In the genomic region with DNA sequence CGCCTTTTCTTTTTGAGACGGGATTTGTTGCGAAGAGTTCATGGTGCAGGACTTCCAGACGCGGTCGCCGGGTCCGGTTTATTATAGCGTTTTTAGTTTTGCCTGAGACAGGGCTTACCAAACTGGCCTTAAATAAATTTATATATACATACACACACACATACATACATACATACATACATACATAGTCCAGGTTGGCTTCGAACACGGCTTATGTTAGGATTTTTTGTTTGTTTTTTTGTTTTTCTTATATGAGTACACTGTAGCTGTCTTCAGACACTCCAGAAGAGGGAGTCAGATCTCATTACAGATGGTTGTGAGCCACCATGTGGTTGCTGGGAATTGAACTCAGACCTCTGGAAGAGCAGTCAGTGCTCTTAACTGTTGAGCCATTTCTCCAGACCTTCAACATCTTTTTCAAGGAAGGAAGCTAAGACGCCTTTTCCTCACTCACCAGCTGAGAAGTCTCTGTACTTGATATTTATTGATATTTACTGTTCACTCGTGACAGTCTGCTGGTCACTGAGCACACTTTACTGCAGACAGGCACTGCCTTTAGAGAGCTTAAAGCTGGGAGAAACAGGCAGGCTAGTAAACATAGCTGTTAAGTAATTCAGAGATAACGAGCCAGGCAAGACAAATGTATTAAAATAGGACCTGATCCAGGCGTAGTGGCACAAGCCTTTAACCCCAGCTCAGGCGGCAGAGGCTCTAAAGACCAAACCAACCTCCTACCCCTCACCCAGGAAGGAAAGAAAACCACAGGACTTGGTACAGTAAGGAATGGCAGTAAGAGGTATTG, we compare ENCODE assay signal across 8 mouse cellular contexts. TPM values are rescaled to one million over a fixed set of nuclear protein-coding genes. Genes with fewer than 3 reads are reported as not detected.
DNase-seq lines count a peak whose midpoint lies in the region; ATAC-seq and TF ChIP-seq lines count a peak whose summit lies in the region.

No protein-coding gene starts in this region.

- peaks cover 28% of the 10 kb centered on the region for H3K4me1 ChIP-seq in heart, embryonic 10.5 days
- H3K4me1 ChIP-seq in CH12.LX (ENCODE audit: control insufficient read depth in 1 of 2, insufficient read depth in 2 of 2): peaks cover 3 to 37% of the 10 kb centered on the region in 2 experiments
- peaks cover 30% of the 10 kb centered on the region for H3K4me1 ChIP-seq in forebrain, embryonic 13.5 days
- peaks cover 17% of the 10 kb centered on the region; the same call in 1 of the 2 replicates for H3K4me1 ChIP-seq in liver, adult 2 months (ENCODE audit: control insufficient read depth, insufficient read depth, low read length)
- peaks cover 16% of the 10 kb centered on the region for H3K4me1 ChIP-seq in stomach, embryonic 15.5 days

- peak overlapping the region; percentile 98 for H3K9ac ChIP-seq in CH12.LX (ENCODE audit: insufficient read depth, low read depth)
- H3K9ac ChIP-seq in forebrain, embryonic 13.5 days: peak overlapping the region; percentile 98
- H3K9ac ChIP-seq in liver, adult 2 months (ENCODE audit: low read depth, low read length): peak overlapping the region; percentile 96
- H3K9ac ChIP-seq in stomach, embryonic 15.5 days: peak overlapping the region; percentile 100; the same call in 1 of the 2 replicates

- dilution Hi-C loops in CH12.LX (cut with MboI; ENCODE audit: extremely low pct_ligation_motif_present, extremely low pct_unique_long_range_greater_than_20kb, low sequenced_read_pairs): no loop called here

- ATAC-seq in forebrain, embryonic 13.5 days: peak; percentile 20; the same call in 1 of the 2 replicates
- no peak for ATAC-seq in stomach, embryonic 15.5 days (ENCODE audit: insufficient read depth, low FRiP score, low read depth)

- peak overlapping the region; percentile 79 for H3K4me3 ChIP-seq in heart, embryonic 10.5 days
- peak overlapping the region; percentile 68 to 95 (median 85) for H3K4me3 ChIP-seq in CH12.LX (replicated peaks in 1 of 3; ENCODE audit: low read depth in 2 of 3, low read length in 2 of 3, poor library complexity in 1 of 3)
- peak overlapping the region; percentile 81 for H3K4me3 ChIP-seq in forebrain, embryonic 13.5 days
- H3K4me3 ChIP-seq in liver, adult 2 months (ENCODE audit: insufficient read depth, low read depth, low read length): peak overlapping the region; percentile 90
- H3K4me3 ChIP-seq in stomach, embryonic 15.5 days (replicated peaks): peak overlapping the region; percentile 86

- H3K9me3 ChIP-seq in heart, embryonic 10.5 days: 0 out of 2 replicates have a peak, but pooled peaks cover 1% of the 10 kb centered on the region
- H3K9me3 ChIP-seq in CH12.LX (replicated peaks; ENCODE audit: low read length): peaks cover 11% of the 10 kb centered on the region
- H3K9me3 ChIP-seq in forebrain, embryonic 13.5 days (replicated peaks): no peaks in the 10 kb centered on the region
- H3K9me3 ChIP-seq in stomach, embryonic 15.5 days: no peaks in the 10 kb centered on the region

- TF ChIP-seq CTCF in CH12.LX (conservative IDR thresholded peaks at IDR 0.05 in 1 of 2, IDR thresholded peaks at IDR 0.05 in 1 of 2; ENCODE audit: low read depth in 2 of 2, low read length in 2 of 2): peak in 1 of 2 experiments; percentile 61; a peak in 2 of 4 replicates
- TF ChIP-seq CTCF in liver, adult 2 months (IDR thresholded peaks at IDR 0.05; ENCODE audit: low read depth, low read length): no peak

- DNase-seq in heart, embryonic 10.5 days (ENCODE audit: low spot score): no peak
- no peak for DNase-seq in heart, postnatal 4 days
- no peak for DNase-seq in CH12.LX (ENCODE audit: extremely low read depth)
- peak; percentile 68 for DNase-seq in liver, adult 2 months (ENCODE audit: extremely low read depth, low read depth, low spot score)
- no peak for DNase-seq in right cerebral cortex, postnatal 10 days (ENCODE audit: low spot score in 2 of 2)
- no peak for DNase-seq in adrenal gland, postnatal 14 days

- H3K79me2 ChIP-seq in CH12.LX (replicated peaks; ENCODE audit: control insufficient read depth, extremely low read depth, insufficient read depth, poor library complexity, severe bottlenecking): peaks cover 53% of the 10 kb centered on the region
- H3K79me2 ChIP-seq in liver, adult 2 months (ENCODE audit: control insufficient read depth, insufficient read depth, low read length): peaks cover 30% of the 10 kb centered on the region

- peak overlapping the region; percentile 84 for H3K4me2 ChIP-seq in CH12.LX (ENCODE audit: insufficient read depth, low read depth, poor library complexity, severe bottlenecking)
- H3K4me2 ChIP-seq in forebrain, embryonic 13.5 days: peak overlapping the region; percentile 70
- peak overlapping the region; percentile 44 for H3K4me2 ChIP-seq in stomach, embryonic 15.5 days

- TF ChIP-seq EP300 in CH12.LX (IDR thresholded peaks at IDR 0.05; ENCODE audit: low read length): no peak

- in situ Hi-C loops in CH12.LX (cut with MboI; ENCODE audit: low pct_ligation_motif_present, low pct_unique_long_range_greater_than_20kb, low sequenced_read_pairs): no loop called here

- WGBS in heart, embryonic 10.5 days: 15% methylated on average over 16 of the region's 16 CpGs
- WGBS in forebrain, embryonic 13.5 days: 13% methylated on average over 16 of the region's 16 CpGs
- WGBS in liver, adult 2 months: 4% methylated on average over 16 of the region's 16 CpGs
- 8% methylated on average over 16 of the region's 16 CpGs for WGBS in stomach, embryonic 15.5 days

- H3K36me3 ChIP-seq in heart, embryonic 10.5 days: peaks cover 16% of the 10 kb centered on the region
- H3K36me3 ChIP-seq in CH12.LX (replicated peaks in 1 of 2; ENCODE audit: control insufficient read depth in 1 of 2, insufficient read depth in 1 of 2, low read length in 1 of 2): peaks cover 7 to 42% of the 10 kb centered on the region in 2 experiments
- H3K36me3 ChIP-seq in forebrain, embryonic 13.5 days (ENCODE audit: poor library complexity, severe bottlenecking): peaks cover 18% of the 10 kb centered on the region
- H3K36me3 ChIP-seq in liver, adult 2 months (ENCODE audit: control insufficient read depth, insufficient read depth, low read length): peaks cover 8% of the 10 kb centered on the region; the same call in 1 of the 2 replicates
- no peaks in the 10 kb centered on the region for H3K36me3 ChIP-seq in stomach, embryonic 15.5 days

- peak overlapping the region; percentile 100 for H3K27ac ChIP-seq in heart, embryonic 10.5 days
- peak overlapping the region; percentile 88 for H3K27ac ChIP-seq in CH12.LX (ENCODE audit: insufficient read depth, low read depth)
- H3K27ac ChIP-seq in forebrain, embryonic 13.5 days: peak overlapping the region; percentile 100
- peak overlapping the region; percentile 98 for H3K27ac ChIP-seq in liver, adult 2 months (replicated peaks; ENCODE audit: insufficient read depth, low read depth, low read length)
- peak overlapping the region; percentile 100 for H3K27ac ChIP-seq in stomach, embryonic 15.5 days

- no peaks in the 10 kb centered on the region for H3K27me3 ChIP-seq in heart, embryonic 10.5 days (ENCODE audit: insufficient read depth, poor library complexity, severe bottlenecking)
- no peaks in the 10 kb centered on the region for H3K27me3 ChIP-seq in CH12.LX (replicated peaks)
- no peaks in the 10 kb centered on the region for H3K27me3 ChIP-seq in forebrain, embryonic 13.5 days
- H3K27me3 ChIP-seq in liver, adult 2 months (ENCODE audit: control insufficient read depth, insufficient read depth, low read length): no peaks in the 10 kb centered on the region
- no peaks in the 10 kb centered on the region for H3K27me3 ChIP-seq in stomach, embryonic 15.5 days (replicated peaks)

- TF ChIP-seq POLR2A in CH12.LX (IDR thresholded peaks at IDR 0.05; ENCODE audit: low read depth, low read length): no peak; the same call in 1 of the 2 replicates
- no peak for TF ChIP-seq POLR2A in liver, adult 2 months (IDR thresholded peaks at IDR 0.05; ENCODE audit: extremely low read depth, insufficient read depth, low read length)

- TF ChIP-seq RAD21 in CH12.LX (IDR thresholded peaks at IDR 0.05; ENCODE audit: low read depth, low read length): peak; percentile 15

TF ChIP-seq in CH12.LX, 34 proteins besides CTCF, POLR2A, EP300 and RAD21 (continues in another document):
- TF ChIP-seq MAX (IDR thresholded peaks at IDR 0.05; ENCODE audit: low read length) (peak; percentile 67; the same call in 1 of the 2 replicates), ZNF384 (IDR thresholded peaks at IDR 0.05; ENCODE audit: low read depth, low read length) (no peak), ELF1 (IDR thresholded peaks at IDR 0.05; ENCODE audit: low read depth, low read length) (no peak), MAZ (IDR thresholded peaks at IDR 0.05; ENCODE audit: low read depth, low read length) (no peak), E2F4 (IDR thresholded peaks at IDR 0.05; ENCODE audit: insufficient replicate concordance, low read depth, low read length) (no peak), MEF2A (IDR thresholded peaks at IDR 0.05; ENCODE audit: borderline replicate concordance, low read depth, low read length) (no peak), CHD1 (IDR thresholded peaks at IDR 0.05; ENCODE audit: low read depth, low read length) (0 out of 2 replicates have a peak, but pooled peaks have one; percentile 55), NRF1 (IDR thresholded peaks at IDR 0.05; ENCODE audit: low read depth, low read length) (no peak), SMC3 (IDR thresholded peaks at IDR 0.05; ENCODE audit: low read depth, low read length) (peak; percentile 25; the same call in 1 of the 2 replicates)

RNA-seq across cellular contexts. Expression of gene Atf1, which starts 1.1 kb away (rescaled TPM):
- polyA plus RNA-seq in heart, embryonic 10.5 days (2016; fragmentation: Nextera tagmentation; extraction: Ambion mirVana): 36.0 and 36.1 TPM in 2 replicates
- total RNA-seq in heart, postnatal 4 days (2021): 10 to 100 TPM; 54.8 to 57.7 TPM
- total RNA-seq in CH12.LX (2012; rRNA removed) (28.0 and 28.2 TPM in 2 replicates), CH12.LX (2014; rRNA removed) (48.4 and 51.1 TPM in 2 replicates)
- polyA plus RNA-seq in CH12.LX (2012; ENCODE audit: insufficient read length, low read depth): 111 and 133 TPM in 2 replicates
- polyA plus RNA-seq in forebrain, embryonic 13.5 days (2015; fragmentation: Nextera tagmentation; extraction: Ambion mirVana): 25.8 and 27.8 TPM in 2 replicates
- 11.2 and 16.8 TPM in 2 replicates for total RNA-seq in liver, adult 2 months (2014; rRNA removed)
- polyA plus RNA-seq in liver, adult 2 months (2012; rRNA removed): 35.1 and 36.3 TPM in 2 replicates
- polyA plus RNA-seq in stomach, embryonic 15.5 days (2015; fragmentation: Nextera tagmentation; extraction: Ambion mirVana): 46.9 and 52.6 TPM in 2 replicates
- 54.4 and 57.4 TPM in 2 replicates for total RNA-seq in adrenal gland, postnatal 14 days (2021)

RNA-seq across cellular contexts. Expression of gene Tmprss12, which starts 51.9 kb away (rescaled TPM):
- polyA plus RNA-seq in heart, embryonic 10.5 days (2016; fragmentation: Nextera tagmentation; extraction: Ambion mirVana): not detected in 2 replicates
- not detected for total RNA-seq in heart, postnatal 4 days (2021)
- total RNA-seq in CH12.LX (2012; rRNA removed): not detected in 2 replicates
- not detected in 2 replicates for total RNA-seq in CH12.LX (2014; rRNA removed)
- polyA plus RNA-seq in CH12.LX (2012; ENCODE audit: insufficient read length, low read depth): not detected in 2 replicates
- not detected in 2 replicates for polyA plus RNA-seq in forebrain, embryonic 13.5 days (2015; fragmentation: Nextera tagmentation; extraction: Ambion mirVana)
- total RNA-seq in liver, adult 2 months (2014; rRNA removed): not detected in 2 replicates
- not detected in 2 replicates for polyA plus RNA-seq in liver, adult 2 months (2012; rRNA removed)
- polyA plus RNA-seq in stomach, embryonic 15.5 days (2015; fragmentation: Nextera tagmentation; extraction: Ambion mirVana): 0.15 and 0.28 TPM in 2 replicates
- not detected in 2 replicates for total RNA-seq in adrenal gland, postnatal 14 days (2021)
